Mouse (Mus musculus): ENCODE measurements around the gene Sez6l. TPM values are rescaled to one million over a fixed set of nuclear protein-coding genes. Genes with fewer than 3 reads are reported as not detected.

Gene Sez6l
- total RNA-seq, 2 experiments from 2014 or later, result 174 to 177 TPM

DNA sequence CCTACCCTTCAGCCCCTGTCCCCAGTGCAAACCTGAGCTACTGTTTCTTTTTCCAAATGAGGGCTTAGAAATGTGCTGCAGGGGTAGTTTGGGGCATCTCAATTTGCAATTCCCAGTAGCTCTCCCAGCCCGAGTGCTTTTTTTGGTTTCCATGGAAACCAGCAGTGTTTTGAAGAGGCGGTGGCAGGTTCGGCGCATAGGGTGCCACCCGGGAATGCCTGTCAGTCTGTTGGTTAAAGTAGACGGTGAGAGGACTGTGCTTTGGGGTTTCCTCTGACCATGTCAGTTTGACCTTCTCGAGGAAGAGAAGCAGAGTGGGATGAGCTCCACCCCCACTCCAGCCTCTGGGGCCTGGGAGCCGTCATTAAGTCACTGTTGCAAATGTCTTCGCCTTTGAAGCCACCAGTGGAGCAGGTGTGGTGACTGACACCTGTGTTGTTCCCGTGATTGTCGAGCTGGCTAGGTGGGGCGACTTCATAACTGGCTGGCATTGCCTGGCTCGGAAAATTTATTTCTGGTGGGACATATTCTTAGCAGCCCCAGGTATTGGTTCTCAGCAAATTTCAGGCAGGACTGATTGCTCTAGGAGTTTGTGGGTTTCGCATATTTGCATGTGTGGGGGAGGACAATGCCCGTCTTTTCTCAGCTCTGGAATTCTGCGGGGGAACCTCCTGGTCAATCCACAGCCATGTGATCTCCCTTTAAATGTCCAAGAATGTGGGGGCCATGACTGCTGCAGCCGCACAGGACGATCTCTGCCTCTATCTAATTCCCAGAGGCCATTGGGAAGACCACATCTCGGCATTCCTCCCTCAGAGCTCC, 165.3 kb downstream of the Sez6l start:
- intact Hi-C loops (cut with DNase I), result loop anchor here (1.0 kb wide), 1 partner anchor 184 kb away; no protein-coding TSS in a partner anchor
- DNase-seq (ENCODE audit: extremely low spot score in 1 of 2, low spot score in 2 of 2), result peak; percentile 52 to 66
- Histone ChIP-seq H3K27ac (peak overlapping the region; percentile 70), H3K4me3 (0 out of 2 replicates have a peak overlapping the region, but pooled peaks have one; percentile 22)
- TF ChIP-seq CTCF (IDR thresholded peaks at IDR 0.05), result no peak

DNA sequence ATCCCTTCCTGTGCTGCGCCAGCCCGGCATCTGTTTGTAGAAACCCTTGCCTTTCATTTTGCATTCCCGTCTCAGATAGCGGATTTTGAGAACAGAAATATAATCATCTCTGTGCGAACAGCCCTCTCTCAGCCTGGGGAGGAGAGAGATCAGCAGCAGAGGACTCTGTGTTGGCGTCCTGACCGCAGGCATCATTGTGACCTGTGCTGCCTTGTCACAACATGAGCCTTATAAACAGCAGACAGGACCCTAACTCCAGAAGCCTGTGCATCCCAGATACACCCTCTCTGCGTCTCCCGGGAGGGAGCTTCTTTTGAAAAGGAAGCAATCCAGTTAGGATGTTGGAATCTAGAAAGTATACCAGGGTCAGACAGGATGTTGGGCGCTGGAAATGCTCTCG, 165.9 kb downstream of the Sez6l start:
- TF ChIP-seq CTCF (IDR thresholded peaks at IDR 0.05), result no peak
- no peak for DNase-seq (ENCODE audit: extremely low spot score in 1 of 2, low spot score in 2 of 2)
- intact Hi-C loops (cut with DNase I), result no loop called here
- Histone ChIP-seq H3K4me3 (0 out of 2 replicates have a peak overlapping the region, but pooled peaks have one; percentile 2), H3K27ac (peak overlapping the region; percentile 70)

- DNase-seq (ENCODE audit: extremely low spot score in 1 of 2, low spot score in 2 of 2), result no peak
- no peak overlapping the region for H3K27ac ChIP-seq
- no peak overlapping the region for H3K4me3 ChIP-seq
- intact Hi-C loops (cut with DNase I), result no loop called here
- no peak for TF ChIP-seq CTCF (IDR thresholded peaks at IDR 0.05)
These were observed 167.7 kb downstream of the Sez6l start for GRCm38 (mm10) chr5:112409274-112409673.

GRCm38 (mm10) chr5:112406017-112406416, 171.0 kb downstream of the Sez6l start:
- intact Hi-C loops (cut with DNase I), result no loop called here
- Histone ChIP-seq H3K4me3 (no peak overlapping the region), H3K27ac (no peak overlapping the region)
- TF ChIP-seq CTCF (IDR thresholded peaks at IDR 0.05), result no peak
- no peak for DNase-seq (ENCODE audit: extremely low spot score in 1 of 2, low spot score in 2 of 2)

DNA sequence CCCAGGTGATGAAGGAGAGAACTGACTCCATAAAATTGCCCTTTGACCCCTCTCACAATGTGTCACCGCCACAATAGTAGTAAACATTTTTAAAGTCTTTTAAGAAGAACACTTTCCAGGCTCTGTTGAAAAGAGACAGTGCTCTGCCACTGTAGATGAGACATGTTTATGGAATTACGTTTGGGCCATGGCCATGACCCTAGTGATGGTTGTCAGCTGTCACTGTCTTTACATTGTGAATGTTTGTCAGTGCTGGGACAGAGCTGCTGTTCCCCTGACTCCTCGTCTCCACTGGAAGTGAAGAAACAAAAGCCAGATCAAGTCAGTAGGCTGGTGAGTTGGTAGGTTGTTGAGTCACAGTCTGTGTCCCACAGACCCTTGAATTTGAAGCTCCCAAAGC, 174.5 kb downstream of the Sez6l start:
- no peak for DNase-seq (ENCODE audit: extremely low spot score in 1 of 2, low spot score in 2 of 2)
- Histone ChIP-seq H3K4me3 (no peak overlapping the region), H3K27ac (no peak overlapping the region)
- no peak for TF ChIP-seq CTCF (IDR thresholded peaks at IDR 0.05)
- intact Hi-C loops (cut with DNase I), result no loop called here

- H3K27ac ChIP-seq, result no peak overlapping the region
- no peak overlapping the region for H3K4me3 ChIP-seq
- intact Hi-C loops (cut with DNase I), result no loop called here
- TF ChIP-seq CTCF (IDR thresholded peaks at IDR 0.05), result no peak
- no peak for DNase-seq (ENCODE audit: extremely low spot score in 1 of 2, low spot score in 2 of 2)
These were observed 177.7 kb downstream of the Sez6l start for GRCm38 (mm10) chr5:112399284-112399683.

GRCm38 (mm10) chr5:112396066-112396465, 180.9 kb downstream of the Sez6l start:
- intact Hi-C loops (cut with DNase I), result no loop called here
- no peak for DNase-seq (ENCODE audit: extremely low spot score in 1 of 2, low spot score in 2 of 2)
- no peak for TF ChIP-seq CTCF (IDR thresholded peaks at IDR 0.05)
- peak overlapping the region; percentile 86 for H3K27ac ChIP-seq
- no peak overlapping the region for H3K4me3 ChIP-seq

- peak within 1 kb of the TSS; percentile 86 for H3K27ac ChIP-seq
- intact Hi-C loops (cut with DNase I), result loop anchor here (5.0 kb wide), 1 partner anchor 32 kb away; no protein-coding TSS in a partner anchor
- TF ChIP-seq CTCF (IDR thresholded peaks at IDR 0.05), result peak; percentile 21; the same call in 1 of the 2 replicates
- DNase-seq (ENCODE audit: extremely low spot score in 1 of 2, low spot score in 2 of 2), result peak; percentile 79 to 81
- H3K4me3 ChIP-seq, result peak within 1 kb of the TSS; percentile 65
These were observed 182.1 kb downstream of the Sez6l start, which contains the start of gene Asphd2 for GRCm38 (mm10) chr5:112394779-112395443. Asphd2 (minus strand) TSS chr5:112394866.

DNA sequence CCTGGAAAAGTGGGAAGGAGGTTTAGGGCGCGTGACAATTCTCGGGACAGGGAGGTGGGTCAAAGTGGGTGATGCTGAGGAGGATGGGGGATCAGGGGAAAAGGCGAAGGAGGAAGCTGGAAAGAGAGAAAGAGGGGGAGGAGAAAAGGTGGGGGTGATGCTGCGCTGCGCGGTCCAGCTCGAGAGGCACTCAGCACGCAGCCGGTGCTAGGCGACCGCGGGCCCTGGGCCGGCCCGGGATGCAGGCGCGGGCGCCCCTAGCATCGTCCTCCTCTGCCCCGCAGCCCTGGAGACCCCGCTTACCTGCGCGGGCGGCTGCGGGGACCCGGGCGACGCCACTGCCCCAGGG, 182.6 kb downstream of the Sez6l start:
- Histone ChIP-seq H3K27ac (peak overlapping the region; percentile 84), H3K4me3 (peak overlapping the region; percentile 65)
- intact Hi-C loops (cut with DNase I), result loop anchor here (5.0 kb wide), 1 partner anchor 33 kb away; no protein-coding TSS in a partner anchor
- no peak for TF ChIP-seq CTCF (IDR thresholded peaks at IDR 0.05)
- no peak for DNase-seq (ENCODE audit: extremely low spot score in 1 of 2, low spot score in 2 of 2)

GRCm38 (mm10) chr5:112393741-112394414, 183.1 kb downstream of the Sez6l start:
- TF ChIP-seq CTCF (IDR thresholded peaks at IDR 0.05), result no peak
- H3K27ac ChIP-seq, result peak overlapping the region; percentile 84
- peak overlapping the region; percentile 65 for H3K4me3 ChIP-seq
- intact Hi-C loops (cut with DNase I), result loop anchor here (5.0 kb wide), 1 partner anchor 33 kb away; no protein-coding TSS in a partner anchor
- no peak for DNase-seq (ENCODE audit: extremely low spot score in 1 of 2, low spot score in 2 of 2)

DNA sequence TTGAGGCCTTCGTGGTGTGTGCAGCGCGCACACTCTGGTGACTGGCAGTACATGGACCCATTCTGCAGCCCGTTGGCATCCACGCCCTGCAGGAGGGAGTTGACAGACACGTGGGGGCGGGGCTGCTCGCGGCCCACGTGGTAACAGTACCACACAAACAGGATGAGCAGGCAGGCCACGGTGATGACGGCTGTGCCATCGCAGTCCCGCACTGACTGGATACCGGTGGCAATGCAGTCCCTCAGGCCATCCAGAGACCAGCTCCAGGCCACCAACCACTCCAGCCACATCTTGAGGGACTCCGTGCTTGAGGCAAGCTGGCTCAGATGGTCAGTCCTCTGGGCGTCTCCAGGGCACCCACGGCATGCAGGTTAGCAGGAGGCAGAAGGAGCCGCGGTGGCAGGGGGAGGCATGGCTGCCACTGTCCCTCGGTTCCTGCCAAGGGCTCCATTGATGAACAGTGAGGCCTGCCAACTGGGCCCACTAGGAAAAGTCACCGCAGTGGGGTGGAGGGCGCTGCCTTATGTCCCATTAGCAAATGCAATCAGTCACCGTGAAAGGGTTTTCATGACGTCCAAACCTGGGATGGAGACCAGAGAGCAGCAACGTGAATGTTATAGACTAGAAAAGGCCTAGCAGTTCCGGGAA, 185.2 kb downstream of the Sez6l start:
- intact Hi-C loops (cut with DNase I), result loop anchor here (5.0 kb wide), 1 partner anchor 36 kb away; no protein-coding TSS in a partner anchor
- TF ChIP-seq CTCF (IDR thresholded peaks at IDR 0.05), result no peak
- Histone ChIP-seq H3K27ac (peak overlapping the region; percentile 1; the same call in 1 of the 2 replicates), H3K4me3 (no peak overlapping the region)
- DNase-seq (ENCODE audit: extremely low spot score in 1 of 2, low spot score in 2 of 2), result no peak
